Mouse (Mus musculus): ENCODE data around the gene Tmem223. TPM values are rescaled to one million over a fixed set of nuclear protein-coding genes. Genes with fewer than 3 reads are reported as not detected.

The Tmem223 gene
- polyA plus RNA-seq, 1 experiment: 255 TPM

Other genes starting within 250 kb of the Tmem223 start
- 0.03 TPM in 1 of 2 replicates, not detected in the other for gene Slc22a8, start 179.7 kb upstream of the Tmem223 start, polyA plus RNA-seq (2012; rRNA removed; ENCODE audit: low replicate concordance)
- gene Slc22a6, start 153.0 kb upstream of the Tmem223 start, polyA plus RNA-seq (2012; rRNA removed; ENCODE audit: low replicate concordance): not detected in 2 replicates
- 0.15 TPM in 1 of 2 replicates, not detected in the other for gene Chrm1, start 107.2 kb upstream of the Tmem223 start, polyA plus RNA-seq (2012; rRNA removed; ENCODE audit: low replicate concordance)
- 230 and 245 TPM in 2 replicates for gene Slc3a2, start 47.6 kb upstream of the Tmem223 start, polyA plus RNA-seq (2012; rRNA removed; ENCODE audit: low replicate concordance)
- 29.9 and 51.4 TPM in 2 replicates for gene Wdr74, start 35.2 kb upstream of the Tmem223 start, polyA plus RNA-seq (2012; rRNA removed; ENCODE audit: low replicate concordance)
- not detected in 2 replicates for gene 1700092M07Rik, start 30.3 kb upstream of the Tmem223 start, polyA plus RNA-seq (2012; rRNA removed; ENCODE audit: low replicate concordance)
- 89.0 and 134 TPM in 2 replicates for gene Stx5a, start 29.6 kb upstream of the Tmem223 start, polyA plus RNA-seq (2012; rRNA removed; ENCODE audit: low replicate concordance)
- gene Nxf1, start 13.9 kb upstream of the Tmem223 start, polyA plus RNA-seq (2012; rRNA removed; ENCODE audit: low replicate concordance): 93.8 and 152 TPM in 2 replicates
- gene Tmem179b, start 3.5 kb downstream of the Tmem223 start, polyA plus RNA-seq (2012; rRNA removed; ENCODE audit: low replicate concordance): 92.4 and 101 TPM in 2 replicates
- gene Taf6l, start 15.4 kb downstream of the Tmem223 start, polyA plus RNA-seq (2012; rRNA removed; ENCODE audit: low replicate concordance): 15.5 and 19.6 TPM in 2 replicates
- gene Polr2g, start 27.6 kb downstream of the Tmem223 start, polyA plus RNA-seq (2012; rRNA removed; ENCODE audit: low replicate concordance): 72.1 and 72.3 TPM in 2 replicates
- 2.1 and 3.7 TPM in 2 replicates for gene Zbtb3, start 31.6 kb downstream of the Tmem223 start, polyA plus RNA-seq (2012; rRNA removed; ENCODE audit: low replicate concordance)
- 19.7 and 28.1 TPM in 2 replicates for gene Ttc9c, start 48.3 kb downstream of the Tmem223 start, polyA plus RNA-seq (2012; rRNA removed; ENCODE audit: low replicate concordance)
- gene Hnrnpul2, start 49.0 kb downstream of the Tmem223 start, polyA plus RNA-seq (2012; rRNA removed; ENCODE audit: low replicate concordance): 13.8 and 28.4 TPM in 2 replicates
- gene AC129217.1, start 58.8 kb downstream of the Tmem223 start, polyA plus RNA-seq (2012; rRNA removed; ENCODE audit: low replicate concordance): 1.4 TPM in 1 of 2 replicates, not detected in the other
- gene Bscl2, start 66.5 kb downstream of the Tmem223 start, polyA plus RNA-seq (2012; rRNA removed; ENCODE audit: low replicate concordance): 401 and 771 TPM in 2 replicates
- 0.45 and 1.2 TPM in 2 replicates for gene Gng3, start 68.2 kb downstream of the Tmem223 start, polyA plus RNA-seq (2012; rRNA removed; ENCODE audit: low replicate concordance)
- gene Lrrn4cl, start 79.8 kb downstream of the Tmem223 start, polyA plus RNA-seq (2012; rRNA removed; ENCODE audit: low replicate concordance): 14.5 and 30.5 TPM in 2 replicates
- 98.3 and 108 TPM in 2 replicates for gene Ubxn1, start 100.5 kb downstream of the Tmem223 start, polyA plus RNA-seq (2012; rRNA removed; ENCODE audit: low replicate concordance)
- gene Uqcc3, start 109.9 kb downstream of the Tmem223 start, polyA plus RNA-seq (2012; rRNA removed; ENCODE audit: low replicate concordance): 37.3 and 43.9 TPM in 2 replicates
- gene Lbhd1, start 112.7 kb downstream of the Tmem223 start, polyA plus RNA-seq (2012; rRNA removed; ENCODE audit: low replicate concordance): 2.7 and 4.3 TPM in 2 replicates
- gene Gm49403, start 112.9 kb downstream of the Tmem223 start, polyA plus RNA-seq (2012; rRNA removed; ENCODE audit: low replicate concordance): not detected in 2 replicates
- gene 1810009A15Rik, start 117.9 kb downstream of the Tmem223 start, polyA plus RNA-seq (2012; rRNA removed; ENCODE audit: low replicate concordance): 25.8 and 26.2 TPM in 2 replicates
- gene Gm49416, start 117.9 kb downstream of the Tmem223 start, polyA plus RNA-seq (2012; rRNA removed; ENCODE audit: low replicate concordance): 0.34 TPM in 1 of 2 replicates, not detected in the other
- 19.2 and 38.4 TPM in 2 replicates for gene Ints5, start 122.0 kb downstream of the Tmem223 start, polyA plus RNA-seq (2012; rRNA removed; ENCODE audit: low replicate concordance)
- gene Ganab, start 127.1 kb downstream of the Tmem223 start, polyA plus RNA-seq (2012; rRNA removed; ENCODE audit: low replicate concordance): 101 and 184 TPM in 2 replicates
- 78.6 and 99.5 TPM in 2 replicates for gene B3gat3, start 149.4 kb downstream of the Tmem223 start, polyA plus RNA-seq (2012; rRNA removed; ENCODE audit: low replicate concordance)
- 13.6 and 15.0 TPM in 2 replicates for gene Rom1, start 158.4 kb downstream of the Tmem223 start, polyA plus RNA-seq (2012; rRNA removed; ENCODE audit: low replicate concordance)
- 53.7 and 84.8 TPM in 2 replicates for gene Eml3, start 158.6 kb downstream of the Tmem223 start, polyA plus RNA-seq (2012; rRNA removed; ENCODE audit: low replicate concordance)
- 20.1 and 44.4 TPM in 2 replicates for gene Mta2, start 170.9 kb downstream of the Tmem223 start, polyA plus RNA-seq (2012; rRNA removed; ENCODE audit: low replicate concordance)
- 15.9 and 30.2 TPM in 2 replicates for gene Tut1, start 182.9 kb downstream of the Tmem223 start, polyA plus RNA-seq (2012; rRNA removed; ENCODE audit: low replicate concordance)
- gene Eef1g, start 196.0 kb downstream of the Tmem223 start, polyA plus RNA-seq (2012; rRNA removed; ENCODE audit: low replicate concordance): 255 and 492 TPM in 2 replicates
- 56.5 and 94.9 TPM in 2 replicates for gene Ahnak, start 218.3 kb downstream of the Tmem223 start, polyA plus RNA-seq (2012; rRNA removed; ENCODE audit: low replicate concordance)

Data from subcutaneous adipose tissue, adult 2 months (tissue).